ENCODE assay signal across 13 mouse cellular contexts in the genomic region with DNA sequence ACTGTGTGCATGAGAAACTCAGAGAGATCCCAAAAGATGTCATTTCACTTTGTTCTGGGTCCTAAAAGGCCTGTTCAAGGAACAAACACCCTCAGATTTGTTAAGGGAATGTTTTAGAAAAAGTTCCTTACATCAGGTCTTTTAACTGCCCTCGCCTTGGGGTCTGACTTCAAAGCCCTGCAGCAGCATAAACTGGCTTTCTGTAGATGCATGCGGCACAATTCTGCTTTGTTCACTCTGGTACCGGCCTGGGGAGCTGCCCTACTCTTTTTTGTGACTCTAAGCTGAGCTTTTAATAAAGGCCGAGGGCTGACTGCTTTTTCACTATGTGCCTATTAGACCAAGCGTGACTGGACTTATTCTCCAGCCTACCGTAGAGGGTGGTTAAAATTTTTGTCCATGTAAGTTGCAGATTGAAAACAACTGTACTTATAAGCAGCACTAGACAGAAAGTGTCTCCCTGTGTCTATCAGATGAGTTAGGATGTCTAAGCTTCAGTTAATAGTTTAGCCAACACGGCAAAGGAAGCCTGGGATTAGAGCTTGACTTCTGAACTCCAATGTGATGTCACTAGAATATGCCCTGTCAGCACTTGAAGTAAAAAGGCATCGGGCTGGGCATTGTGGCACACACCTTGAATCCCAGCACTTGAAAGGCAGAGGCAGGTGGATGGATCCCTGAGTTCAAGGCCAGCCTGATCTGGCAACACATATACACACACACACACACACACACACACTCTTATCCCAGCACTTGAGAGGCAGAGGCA. TPM values are rescaled to one million over a fixed set of nuclear protein-coding genes. Genes with fewer than 3 reads are reported as not detected.
A peak's percentile ranks its signal among the peaks of the same experiment; 100 is the strongest.
DNase-seq lines count a peak whose midpoint lies in the region; ATAC-seq and TF ChIP-seq lines count a peak whose summit lies in the region.
"Had no signal": no experiment of that assay in that cellular context is flagged by ENCODE, and none has a peak within 500 bp of the region (broad histone marks: within the 10 kb centered on the region; RNA-seq: fewer than 3 reads in every experiment).

No protein-coding gene starts in this region.

- WGBS in neural tube, embryonic 13.5 days, result 28% methylated on average over 8 of the region's 8 CpGs
- 15% methylated on average over 8 of the region's 8 CpGs for WGBS in forebrain, postnatal 0 days
- whole genome bisulfite sequencing in limb, embryonic 13.5 days, result 61% methylated on average over 8 of the region's 8 CpGs

- TF ChIP-seq CTCF in forebrain, postnatal 0 days (IDR thresholded peaks at IDR 0.05; ENCODE audit: low read depth), result no peak

- no peak for ATAC-seq in neural tube, embryonic 13.5 days (ENCODE audit: low read depth)
- ATAC-seq in forebrain, postnatal 0 days, result no peak
- no peak for ATAC-seq in limb, embryonic 13.5 days (ENCODE audit: low FRiP score, low read depth)
- ATAC-seq in granulocyte monocyte progenitor cell, adult 5-6 weeks (replicated peaks; ENCODE audit: poor library complexity, severe bottlenecking), result no peak

- H3K9me3 ChIP-seq in neural tube, embryonic 13.5 days, result no peaks in the 10 kb centered on the region
- H3K9me3 ChIP-seq in forebrain, postnatal 0 days (ENCODE audit: low read length), result no peaks in the 10 kb centered on the region
- H3K9me3 ChIP-seq in limb, embryonic 13.5 days, result no peaks in the 10 kb centered on the region
- H3K9me3 ChIP-seq: heart, embryonic 12.5 days; lung, embryonic 15.5 days had no signal

- 0 out of 2 replicates have a peak overlapping the region, but pooled peaks have one; percentile 25 for H3K27ac ChIP-seq in neural tube, embryonic 13.5 days (replicated peaks)
- 0 out of 2 replicates have a peak overlapping the region, but pooled peaks have one; percentile 21 for H3K27ac ChIP-seq in forebrain, postnatal 0 days (ENCODE audit: low read depth, low read length)
- 0 out of 2 replicates have a peak overlapping the region, but pooled peaks have one; percentile 2 for H3K27ac ChIP-seq in limb, embryonic 13.5 days
- H3K27ac ChIP-seq: lung, embryonic 15.5 days had no signal

- peaks cover 66% of the 10 kb centered on the region for H3K36me3 ChIP-seq in neural tube, embryonic 13.5 days
- H3K36me3 ChIP-seq in forebrain, postnatal 0 days (ENCODE audit: insufficient read depth), result peaks cover 26% of the 10 kb centered on the region
- H3K36me3 ChIP-seq in limb, embryonic 13.5 days, result peaks cover 55% of the 10 kb centered on the region

- DNase-seq in neural tube, embryonic 10.5 days (ENCODE audit: extremely low spot score, low spot score), result no peak
- no peak for DNase-seq in forebrain, postnatal 0 days
- DNase-seq in cerebellum, postnatal 25 days, result no peak
- no peak for DNase-seq in lung, postnatal 10 days
- DNase-seq: cerebellum, adult 18-20 months; right cerebral cortex, adult 18-20 months; thymus, adult 18-20 months had no signal

- H3K4me3 ChIP-seq in neural tube, embryonic 13.5 days, result no peak overlapping the region
- no peak overlapping the region for H3K4me3 ChIP-seq in forebrain, postnatal 0 days (ENCODE audit: low read depth, low read length)
- H3K4me3 ChIP-seq in limb, embryonic 13.5 days, result no peak overlapping the region
- H3K4me3 ChIP-seq: heart, embryonic 12.5 days; lung, embryonic 15.5 days; myocyte had no signal

- H3K27me3 ChIP-seq in neural tube, embryonic 13.5 days, result no peaks in the 10 kb centered on the region
- H3K27me3 ChIP-seq in forebrain, postnatal 0 days (ENCODE audit: insufficient read depth, low read length), result no peaks in the 10 kb centered on the region
- H3K27me3 ChIP-seq in limb, embryonic 13.5 days, result no peaks in the 10 kb centered on the region
- H3K27me3 ChIP-seq: heart, embryonic 12.5 days; lung, embryonic 15.5 days had no signal

- no peak overlapping the region for H3K9ac ChIP-seq in neural tube, embryonic 13.5 days
- no peak overlapping the region for H3K9ac ChIP-seq in forebrain, postnatal 0 days
- H3K9ac ChIP-seq in limb, embryonic 13.5 days, result no peak overlapping the region
- H3K9ac ChIP-seq: heart, embryonic 12.5 days; lung, embryonic 15.5 days had no signal

- peaks cover 14% of the 10 kb centered on the region for H3K4me1 ChIP-seq in neural tube, embryonic 13.5 days (replicated peaks)
- no peaks in the 10 kb centered on the region for H3K4me1 ChIP-seq in forebrain, postnatal 0 days (ENCODE audit: insufficient read depth)
- H3K4me1 ChIP-seq in limb, embryonic 13.5 days, result 0 out of 2 replicates have a peak, but pooled peaks cover 8% of the 10 kb centered on the region
- H3K4me1 ChIP-seq: lung, embryonic 15.5 days had no signal

- H3K4me2 ChIP-seq in neural tube, embryonic 13.5 days, result no peak overlapping the region
- H3K4me2 ChIP-seq in forebrain, postnatal 0 days (ENCODE audit: low read depth), result no peak overlapping the region
- H3K4me2 ChIP-seq in limb, embryonic 13.5 days (replicated peaks), result no peak overlapping the region
- H3K4me2 ChIP-seq: heart, embryonic 12.5 days; lung, embryonic 15.5 days had no signal

RNA-seq across cellular contexts. Expression of a gene that starts 15.6 kb away (rescaled TPM):
- polyA plus RNA-seq in neural tube, embryonic 13.5 days (2015; fragmentation: Nextera tagmentation; extraction: Ambion mirVana), result 83.5 and 84.3 TPM in 2 replicates
- total RNA-seq in forebrain, postnatal 0 days (2014; rRNA removed), result 59.8 and 66.9 TPM in 2 replicates
- 42.8 and 51.5 TPM in 2 replicates for polyA plus RNA-seq in forebrain, postnatal 0 days (2015; fragmentation: Nextera tagmentation; extraction: Ambion mirVana)
- 128 and 134 TPM in 2 replicates for polyA plus RNA-seq in limb, embryonic 13.5 days (2015; fragmentation: Nextera tagmentation; extraction: Ambion mirVana)
- total RNA-seq in granulocyte monocyte progenitor cell, adult 5-6 weeks (2014; fragmentation: Nextera tagmentation), result 71.0 and 93.3 TPM in 2 replicates
- total RNA-seq in granulocyte monocyte progenitor cell, adult 5-6 weeks (2017), result 109 and 124 TPM in 2 replicates

RNA-seq across cellular contexts. Expression of a gene that starts 15.6 kb away (rescaled TPM):
- 99.2 and 110 TPM in 2 replicates for polyA plus RNA-seq in neural tube, embryonic 13.5 days (2015; fragmentation: Nextera tagmentation; extraction: Ambion mirVana)
- total RNA-seq in forebrain, postnatal 0 days (2014; rRNA removed), result 33.0 and 46.2 TPM in 2 replicates
- polyA plus RNA-seq in forebrain, postnatal 0 days (2015; fragmentation: Nextera tagmentation; extraction: Ambion mirVana), result 60.7 and 67.7 TPM in 2 replicates
- 173 and 178 TPM in 2 replicates for polyA plus RNA-seq in limb, embryonic 13.5 days (2015; fragmentation: Nextera tagmentation; extraction: Ambion mirVana)
- 237 and 248 TPM in 2 replicates for total RNA-seq in granulocyte monocyte progenitor cell, adult 5-6 weeks (2014; fragmentation: Nextera tagmentation)
- 172 and 204 TPM in 2 replicates for total RNA-seq in granulocyte monocyte progenitor cell, adult 5-6 weeks (2017)

RNA-seq across cellular contexts. Expression of a gene that starts 41.3 kb away (rescaled TPM):
- polyA plus RNA-seq in neural tube, embryonic 13.5 days (2015; fragmentation: Nextera tagmentation; extraction: Ambion mirVana), result 5.3 and 6.6 TPM in 2 replicates
- 4.0 and 5.8 TPM in 2 replicates for total RNA-seq in forebrain, postnatal 0 days (2014; rRNA removed)
- polyA plus RNA-seq in forebrain, postnatal 0 days (2015; fragmentation: Nextera tagmentation; extraction: Ambion mirVana), result 7.3 and 7.5 TPM in 2 replicates
- polyA plus RNA-seq in limb, embryonic 13.5 days (2015; fragmentation: Nextera tagmentation; extraction: Ambion mirVana), result 5.0 and 5.3 TPM in 2 replicates
- total RNA-seq in granulocyte monocyte progenitor cell, adult 5-6 weeks (2014; fragmentation: Nextera tagmentation), result not detected in 2 replicates
- 0.93 and 1.2 TPM in 2 replicates for total RNA-seq in granulocyte monocyte progenitor cell, adult 5-6 weeks (2017)

RNA-seq across cellular contexts. Expression of a gene that starts 47.2 kb away (rescaled TPM):
- 1.3 and 2.5 TPM in 2 replicates for polyA plus RNA-seq in neural tube, embryonic 13.5 days (2015; fragmentation: Nextera tagmentation; extraction: Ambion mirVana)
- 1.9 and 3.4 TPM in 2 replicates for total RNA-seq in forebrain, postnatal 0 days (2014; rRNA removed)
- polyA plus RNA-seq in forebrain, postnatal 0 days (2015; fragmentation: Nextera tagmentation; extraction: Ambion mirVana), result 1.5 and 1.8 TPM in 2 replicates
- 6.3 and 7.4 TPM in 2 replicates for polyA plus RNA-seq in limb, embryonic 13.5 days (2015; fragmentation: Nextera tagmentation; extraction: Ambion mirVana)
- total RNA-seq in granulocyte monocyte progenitor cell, adult 5-6 weeks (2014; fragmentation: Nextera tagmentation), result 0.30 and 0.58 TPM in 2 replicates
- total RNA-seq in granulocyte monocyte progenitor cell, adult 5-6 weeks (2017), result 0.31 and 1.9 TPM in 2 replicates

RNA-seq across cellular contexts. Expression of a gene that starts 50.8 kb away (rescaled TPM):
- 420 and 438 TPM in 2 replicates for polyA plus RNA-seq in neural tube, embryonic 13.5 days (2015; fragmentation: Nextera tagmentation; extraction: Ambion mirVana)
- total RNA-seq in forebrain, postnatal 0 days (2014; rRNA removed), result 297 and 350 TPM in 2 replicates
- polyA plus RNA-seq in forebrain, postnatal 0 days (2015; fragmentation: Nextera tagmentation; extraction: Ambion mirVana), result 350 and 413 TPM in 2 replicates
- polyA plus RNA-seq in limb, embryonic 13.5 days (2015; fragmentation: Nextera tagmentation; extraction: Ambion mirVana), result 665 and 680 TPM in 2 replicates
- 543 and 591 TPM in 2 replicates for total RNA-seq in granulocyte monocyte progenitor cell, adult 5-6 weeks (2014; fragmentation: Nextera tagmentation)
- total RNA-seq in granulocyte monocyte progenitor cell, adult 5-6 weeks (2017), result 786 and 789 TPM in 2 replicates
